Mouse (Mus musculus): ENCODE results near the gene 1700001F09Rik.
"Not testable (repeated sequence)": the region's sequence is repeated elsewhere in the genome, so short reads cannot be mapped to it uniquely, and the experiment has no call there.

GRCm38 (mm10) chr14:43331362-43331880 lies 16.2 kb downstream of the 1700001F09Rik start:
- not testable (repeated sequence) for TF ChIP-seq CTCF, EP300 (IDR thresholded peaks at IDR 0.05; ENCODE audit: low read depth)
